Mouse (Mus musculus): Measurements from ENCODE around the gene Polr2j. TPM values are rescaled to one million over a fixed set of nuclear protein-coding genes. Genes with fewer than 3 reads are reported as not detected.

Polr2j gene
- polyA plus RNA-seq (2015; fragmentation: Nextera tagmentation; extraction: Ambion mirVana) = 195 and 204 TPM in 2 replicates

- H3K4me1 ChIP-seq = peaks cover 22% of the 10 kb centered on the region
- 3% methylated on average over 42 of the region's 42 CpGs for WGBS
- peaks cover 14% of the 10 kb centered on the region for H3K36me3 ChIP-seq
- H3K9me3 ChIP-seq = no peaks in the 10 kb centered on the region
- H3K27ac ChIP-seq = peak within 1 kb of the TSS; percentile 73
- peak; percentile 90 for ATAC-seq (ENCODE audit: insufficient number of reproducible peaks, low FRiP score, low TSS enrichment, low read depth)
- no peaks in the 10 kb centered on the region for H3K27me3 ChIP-seq
- H3K9ac ChIP-seq = peak within 1 kb of the TSS; percentile 95
- peak within 1 kb of the TSS; percentile 96 for H3K4me3 ChIP-seq
- peak within 1 kb of the TSS; percentile 86 for H3K4me2 ChIP-seq
These were observed at the start of gene Polr2j for GRCm38 (mm10) chr5:136115891-136116783. Gene Polr2j, plus strand, starts transcription at chr5:136116631.

GRCm38 (mm10) chr5:136069411-136069810, 47.0 kb upstream of the Polr2j start:
- no peak overlapping the region for H3K27ac ChIP-seq
- H3K9me3 ChIP-seq = no peaks in the 10 kb centered on the region
- no peaks in the 10 kb centered on the region for H3K27me3 ChIP-seq
- H3K9ac ChIP-seq = no peak overlapping the region
- H3K36me3 ChIP-seq = no peaks in the 10 kb centered on the region
- WGBS = 49% methylated on average over 2 of the region's 2 CpGs
- ATAC-seq (ENCODE audit: insufficient number of reproducible peaks, low FRiP score, low TSS enrichment, low read depth) = no peak
- H3K4me3 ChIP-seq = no peak overlapping the region
- H3K4me2 ChIP-seq = no peak overlapping the region
- peaks cover 3% of the 10 kb centered on the region; the same call in 1 of the 2 replicates for H3K4me1 ChIP-seq

GRCm38 (mm10) chr5:136073051-136073450, 43.4 kb upstream of the Polr2j start:
- H3K4me3 ChIP-seq = no peak overlapping the region
- no peaks in the 10 kb centered on the region for H3K27me3 ChIP-seq
- WGBS = 51% methylated on average over 6 of the region's 6 CpGs
- no peak overlapping the region for H3K27ac ChIP-seq
- H3K9me3 ChIP-seq = no peaks in the 10 kb centered on the region
- H3K9ac ChIP-seq = no peak overlapping the region
- no peak for ATAC-seq (ENCODE audit: insufficient number of reproducible peaks, low FRiP score, low TSS enrichment, low read depth)
- H3K4me2 ChIP-seq = no peak overlapping the region
- peaks cover 8% of the 10 kb centered on the region; the same call in 1 of the 2 replicates for H3K4me1 ChIP-seq
- H3K36me3 ChIP-seq = no peaks in the 10 kb centered on the region

- H3K27ac ChIP-seq = no peak overlapping the region
- no peak overlapping the region for H3K9ac ChIP-seq
- ATAC-seq (ENCODE audit: insufficient number of reproducible peaks, low FRiP score, low TSS enrichment, low read depth) = no peak
- no peak overlapping the region for H3K4me2 ChIP-seq
- peaks cover 8% of the 10 kb centered on the region; the same call in 1 of the 2 replicates for H3K4me1 ChIP-seq
- 63% methylated on average over 11 of the region's 11 CpGs for WGBS
- no peaks in the 10 kb centered on the region for H3K9me3 ChIP-seq
- H3K27me3 ChIP-seq = no peaks in the 10 kb centered on the region
- H3K4me3 ChIP-seq = no peak overlapping the region
- H3K36me3 ChIP-seq = no peaks in the 10 kb centered on the region
These were observed 42.9 kb upstream of the Polr2j start for GRCm38 (mm10) chr5:136073526-136073925.

GRCm38 (mm10) chr5:136075076-136075475, 41.4 kb upstream of the Polr2j start:
- Histone ChIP-seq H3K27ac (no peak overlapping the region), H3K4me3 (no peak overlapping the region), H3K36me3 (no peaks in the 10 kb centered on the region), H3K9ac (no peak overlapping the region), H3K4me1 (peaks cover 8% of the 10 kb centered on the region; the same call in 1 of the 2 replicates), H3K9me3 (no peaks in the 10 kb centered on the region), H3K27me3 (no peaks in the 10 kb centered on the region), H3K4me2 (no peak overlapping the region)
- no peak for ATAC-seq (ENCODE audit: insufficient number of reproducible peaks, low FRiP score, low TSS enrichment, low read depth)
- 91% methylated on average over 5 of the region's 5 CpGs for WGBS

GRCm38 (mm10) chr5:136076284-136076683, 40.1 kb upstream of the Polr2j start:
- no peak for ATAC-seq (ENCODE audit: insufficient number of reproducible peaks, low FRiP score, low TSS enrichment, low read depth)
- Histone ChIP-seq H3K4me3 (no peak overlapping the region), H3K9me3 (no peaks in the 10 kb centered on the region), H3K27me3 (no peaks in the 10 kb centered on the region), H3K36me3 (no peaks in the 10 kb centered on the region), H3K27ac (no peak overlapping the region), H3K4me1 (peaks cover 8% of the 10 kb centered on the region; the same call in 1 of the 2 replicates), H3K4me2 (no peak overlapping the region), H3K9ac (no peak overlapping the region)
- WGBS = 31% methylated on average over 7 of the region's 7 CpGs

- no peaks in the 10 kb centered on the region for H3K9me3 ChIP-seq
These were observed 39.4 kb upstream of the Polr2j start for GRCm38 (mm10) chr5:136077001-136077550.

GRCm38 (mm10) chr5:136078136-136078535, 38.3 kb upstream of the Polr2j start:
- Histone ChIP-seq H3K4me3 (no peak overlapping the region), H3K9me3 (no peaks in the 10 kb centered on the region), H3K9ac (no peak overlapping the region), H3K27ac (no peak overlapping the region), H3K4me2 (no peak overlapping the region), H3K36me3 (no peaks in the 10 kb centered on the region), H3K27me3 (no peaks in the 10 kb centered on the region), H3K4me1 (peaks cover 7% of the 10 kb centered on the region)
- 96% methylated on average over 5 of the region's 5 CpGs for WGBS
- ATAC-seq (ENCODE audit: insufficient number of reproducible peaks, low FRiP score, low TSS enrichment, low read depth) = no peak

More at GRCm38 (mm10) chr5:136077001-136077550, 39.4 kb upstream of the Polr2j start:
- H3K4me3 ChIP-seq = no peak overlapping the region
- no peak overlapping the region for H3K9ac ChIP-seq
- peak overlapping the region; percentile 47 for H3K27ac ChIP-seq
- H3K36me3 ChIP-seq = no peaks in the 10 kb centered on the region
- peaks cover 8% of the 10 kb centered on the region; the same call in 1 of the 2 replicates for H3K4me1 ChIP-seq
- H3K27me3 ChIP-seq = no peaks in the 10 kb centered on the region
- ATAC-seq (ENCODE audit: insufficient number of reproducible peaks, low FRiP score, low TSS enrichment, low read depth) = no peak
- 55% methylated on average over 9 of the region's 9 CpGs for WGBS
- H3K4me2 ChIP-seq = no peak overlapping the region

- Histone ChIP-seq H3K4me2 (no peak overlapping the region), H3K36me3 (0 out of 2 replicates have a peak, but pooled peaks cover 2% of the 10 kb centered on the region), H3K27me3 (peaks cover 11% of the 10 kb centered on the region; the same call in 1 of the 2 replicates), H3K9ac (no peak overlapping the region), H3K4me3 (no peak overlapping the region), H3K9me3 (no peaks in the 10 kb centered on the region), H3K27ac (no peak overlapping the region), H3K4me1 (peaks cover 22% of the 10 kb centered on the region)
- 72% methylated on average over 4 of the region's 4 CpGs for WGBS
- no peak for ATAC-seq (ENCODE audit: insufficient number of reproducible peaks, low FRiP score, low TSS enrichment, low read depth)
These were observed 34.1 kb upstream of the Polr2j start for GRCm38 (mm10) chr5:136082345-136082744.

- Histone ChIP-seq H3K27ac (peak within 1 kb of the TSS; percentile 59), H3K9ac (peak within 1 kb of the TSS; percentile 47)
These were observed 32.7 kb upstream of the Polr2j start, which contains the start of gene Rasa4 for GRCm38 (mm10) chr5:136083669-136084107. Gene Rasa4, plus strand, starts transcription at chr5:136083916.

GRCm38 (mm10) chr5:136084144-136084881, 32.1 kb upstream of the Polr2j start:
- Histone ChIP-seq H3K27me3 (peaks cover 15% of the 10 kb centered on the region; the same call in 1 of the 2 replicates), H3K4me3 (peak overlapping the region; percentile 63), H3K9me3 (no peaks in the 10 kb centered on the region), H3K4me1 (peaks cover 31% of the 10 kb centered on the region), H3K4me2 (peak overlapping the region; percentile 92), H3K27ac (peak overlapping the region; percentile 58; the same call in 1 of the 2 replicates), H3K9ac (peak overlapping the region; percentile 47), H3K36me3 (0 out of 2 replicates have a peak, but pooled peaks cover 2% of the 10 kb centered on the region)
- peak; percentile 1; the same call in 1 of the 2 replicates for ATAC-seq (ENCODE audit: insufficient number of reproducible peaks, low FRiP score, low TSS enrichment, low read depth)
- 3% methylated on average over 23 of the region's 23 CpGs for WGBS

More at GRCm38 (mm10) chr5:136083669-136084107, 32.7 kb upstream of the Polr2j start, which contains the start of gene Rasa4:
- peaks cover 13% of the 10 kb centered on the region; the same call in 1 of the 2 replicates for H3K27me3 ChIP-seq
- peak; percentile 96 for ATAC-seq (ENCODE audit: insufficient number of reproducible peaks, low FRiP score, low TSS enrichment, low read depth)
- 0% methylated on average over 26 of the region's 28 CpGs for WGBS
- 0 out of 2 replicates have a peak, but pooled peaks cover 2% of the 10 kb centered on the region for H3K36me3 ChIP-seq
- H3K4me2 ChIP-seq = peak within 1 kb of the TSS; percentile 92
- H3K4me3 ChIP-seq = peak within 1 kb of the TSS; percentile 63
- peaks cover 24% of the 10 kb centered on the region for H3K4me1 ChIP-seq
- no peaks in the 10 kb centered on the region for H3K9me3 ChIP-seq

Data from limb, embryonic 15.5 days (tissue).